Mouse (Mus musculus): ENCODE data around the gene Trim31. TPM values are rescaled to one million over a fixed set of nuclear protein-coding genes. Genes with fewer than 3 reads are reported as not detected.
A peak's percentile ranks its signal among the peaks of the same experiment; 100 is the strongest.

Gene Trim31
- polyA plus RNA-seq (2016; fragmentation: Nextera tagmentation; extraction: Ambion mirVana), result not detected in 2 replicates

- DNase-seq (ENCODE audit: low spot score), result no peak
- WGBS, result 63% methylated on average over 6 of the region's 6 CpGs
- no peaks in the 10 kb centered on the region for H3K4me1 ChIP-seq
- H3K9me3 ChIP-seq, result no peaks in the 10 kb centered on the region
- H3K27ac ChIP-seq, result no peak within 1 kb of the TSS
- no peaks in the 10 kb centered on the region for H3K27me3 ChIP-seq (ENCODE audit: insufficient read depth, poor library complexity, severe bottlenecking)
- H3K36me3 ChIP-seq, result no peaks in the 10 kb centered on the region
- H3K4me3 ChIP-seq, result no peak within 1 kb of the TSS
These were observed at the start of gene Trim31 for GRCm38 (mm10) chr17:36897552-36898205. Gene Trim31 (plus strand): TSS chr17:36898118.

- Histone ChIP-seq H3K36me3 (peaks cover 35% of the 10 kb centered on the region), H3K9me3 (no peaks in the 10 kb centered on the region), H3K27me3 (ENCODE audit: insufficient read depth, poor library complexity, severe bottlenecking) (no peaks in the 10 kb centered on the region), H3K4me1 (peaks cover 20% of the 10 kb centered on the region), H3K27ac (no peak overlapping the region), H3K4me3 (no peak overlapping the region)
- 81% methylated on average over 5 of the region's 5 CpGs for WGBS
- no peak for DNase-seq (ENCODE audit: low spot score)
These were observed 49.0 kb upstream of the Trim31 start for GRCm38 (mm10) chr17:36848911-36849310.

GRCm38 (mm10) chr17:36849992-36850391 is 47.9 kb upstream of the Trim31 start:
- Histone ChIP-seq H3K27ac (no peak overlapping the region), H3K27me3 (ENCODE audit: insufficient read depth, poor library complexity, severe bottlenecking) (no peaks in the 10 kb centered on the region), H3K4me1 (0 out of 2 replicates have a peak, but pooled peaks cover 14% of the 10 kb centered on the region), H3K4me3 (no peak overlapping the region), H3K9me3 (no peaks in the 10 kb centered on the region), H3K36me3 (peaks cover 45% of the 10 kb centered on the region)
- no peak for DNase-seq (ENCODE audit: low spot score)
- WGBS, result 92% methylated on average over 2 of the region's 2 CpGs

GRCm38 (mm10) chr17:36851200-36851599 is 46.7 kb upstream of the Trim31 start:
- Histone ChIP-seq H3K4me3 (no peak overlapping the region), H3K9me3 (no peaks in the 10 kb centered on the region), H3K36me3 (peaks cover 56% of the 10 kb centered on the region), H3K4me1 (0 out of 2 replicates have a peak, but pooled peaks cover 12% of the 10 kb centered on the region), H3K27me3 (ENCODE audit: insufficient read depth, poor library complexity, severe bottlenecking) (no peaks in the 10 kb centered on the region), H3K27ac (no peak overlapping the region)
- WGBS, result 69% methylated on average over 5 of the region's 5 CpGs
- no peak for DNase-seq (ENCODE audit: low spot score)

- 48% methylated on average over 5 of the region's 5 CpGs for WGBS
- peaks cover 60% of the 10 kb centered on the region for H3K36me3 ChIP-seq
- DNase-seq (ENCODE audit: low spot score), result no peak
- H3K4me1 ChIP-seq, result 0 out of 2 replicates have a peak, but pooled peaks cover 12% of the 10 kb centered on the region
- H3K4me3 ChIP-seq, result no peak overlapping the region
- no peaks in the 10 kb centered on the region for H3K27me3 ChIP-seq (ENCODE audit: insufficient read depth, poor library complexity, severe bottlenecking)
- H3K9me3 ChIP-seq, result no peaks in the 10 kb centered on the region
- no peak overlapping the region for H3K27ac ChIP-seq
These were observed 46.3 kb upstream of the Trim31 start for GRCm38 (mm10) chr17:36851627-36852026.

GRCm38 (mm10) chr17:36855484-36855883 is 42.4 kb upstream of the Trim31 start:
- Histone ChIP-seq H3K27me3 (ENCODE audit: insufficient read depth, poor library complexity, severe bottlenecking) (no peaks in the 10 kb centered on the region), H3K9me3 (no peaks in the 10 kb centered on the region), H3K36me3 (peaks cover 88% of the 10 kb centered on the region), H3K4me3 (no peak overlapping the region), H3K4me1 (0 out of 2 replicates have a peak, but pooled peaks cover 11% of the 10 kb centered on the region), H3K27ac (no peak overlapping the region)
- WGBS, result 88% methylated on average over 3 of the region's 3 CpGs
- no peak for DNase-seq (ENCODE audit: low spot score)

GRCm38 (mm10) chr17:36856236-36856635 is 41.7 kb upstream of the Trim31 start:
- DNase-seq (ENCODE audit: low spot score), result no peak
- WGBS, result 97% methylated on average over 4 of the region's 4 CpGs
- Histone ChIP-seq H3K4me1 (0 out of 2 replicates have a peak, but pooled peaks cover 3% of the 10 kb centered on the region), H3K27ac (no peak overlapping the region), H3K27me3 (ENCODE audit: insufficient read depth, poor library complexity, severe bottlenecking) (no peaks in the 10 kb centered on the region), H3K36me3 (peaks cover 81% of the 10 kb centered on the region), H3K4me3 (no peak overlapping the region), H3K9me3 (no peaks in the 10 kb centered on the region)

GRCm38 (mm10) chr17:36858181-36858580 is 39.7 kb upstream of the Trim31 start:
- peaks cover 64% of the 10 kb centered on the region for H3K36me3 ChIP-seq
- no peaks in the 10 kb centered on the region for H3K4me1 ChIP-seq
- H3K4me3 ChIP-seq, result no peak overlapping the region
- no peak overlapping the region for H3K27ac ChIP-seq
- no peaks in the 10 kb centered on the region for H3K27me3 ChIP-seq (ENCODE audit: insufficient read depth, poor library complexity, severe bottlenecking)
- H3K9me3 ChIP-seq, result no peaks in the 10 kb centered on the region
- WGBS, result 80% methylated on average over 3 of the region's 3 CpGs
- no peak for DNase-seq (ENCODE audit: low spot score)

- no peak overlapping the region for H3K4me3 ChIP-seq
- WGBS, result 60% methylated on average over 2 of the region's 2 CpGs
- H3K27ac ChIP-seq, result no peak overlapping the region
- H3K27me3 ChIP-seq (ENCODE audit: insufficient read depth, poor library complexity, severe bottlenecking), result peaks cover 19% of the 10 kb centered on the region
- H3K4me1 ChIP-seq, result peaks cover 2% of the 10 kb centered on the region
- no peaks in the 10 kb centered on the region for H3K9me3 ChIP-seq
- no peak for DNase-seq (ENCODE audit: low spot score)
- peaks cover 31% of the 10 kb centered on the region for H3K36me3 ChIP-seq
These were observed 36.2 kb upstream of the Trim31 start for GRCm38 (mm10) chr17:36861680-36862079.

- 11% methylated on average over 29 of the region's 29 CpGs for WGBS
- H3K9me3 ChIP-seq, result no peaks in the 10 kb centered on the region
- peaks cover 42% of the 10 kb centered on the region for H3K27me3 ChIP-seq (ENCODE audit: insufficient read depth, poor library complexity, severe bottlenecking)
- no peak for DNase-seq (ENCODE audit: low spot score)
- no peaks in the 10 kb centered on the region for H3K36me3 ChIP-seq
- H3K4me1 ChIP-seq, result peaks cover 9% of the 10 kb centered on the region
- H3K4me3 ChIP-seq, result peak within 1 kb of the TSS; percentile 48
- no peak within 1 kb of the TSS; the same call in 1 of the 2 replicates for H3K27ac ChIP-seq
These were observed 31.0 kb upstream of the Trim31 start, which contains the start of gene Trim15 for GRCm38 (mm10) chr17:36866719-36867527. Gene Trim15 (minus strand): TSS chr17:36867210.

- Histone ChIP-seq H3K4me1 (peaks cover 9% of the 10 kb centered on the region), H3K27me3 (ENCODE audit: insufficient read depth, poor library complexity, severe bottlenecking) (peaks cover 42% of the 10 kb centered on the region), H3K36me3 (no peaks in the 10 kb centered on the region), H3K4me3 (no peak overlapping the region), H3K27ac (peak overlapping the region; percentile 22; the same call in 1 of the 2 replicates), H3K9me3 (no peaks in the 10 kb centered on the region)
- no peak for DNase-seq (ENCODE audit: low spot score)
- WGBS, result 82% methylated on average over 2 of the region's 2 CpGs
These were observed 29.1 kb upstream of the Trim31 start for GRCm38 (mm10) chr17:36868836-36869235.

GRCm38 (mm10) chr17:36869284-36869954 is 28.5 kb upstream of the Trim31 start, which contains the start of gene Trim10:
Gene Trim10 (plus strand): TSS chr17:36869574.
- DNase-seq (ENCODE audit: low spot score), result peak; percentile 93
- H3K4me3 ChIP-seq, result peak within 1 kb of the TSS; percentile 38
- no peaks in the 10 kb centered on the region for H3K9me3 ChIP-seq
- peak within 1 kb of the TSS; percentile 80 for H3K27ac ChIP-seq
- no peaks in the 10 kb centered on the region for H3K36me3 ChIP-seq
- peaks cover 9% of the 10 kb centered on the region for H3K4me1 ChIP-seq
- WGBS, result 69% methylated on average over 4 of the region's 4 CpGs
- H3K27me3 ChIP-seq (ENCODE audit: insufficient read depth, poor library complexity, severe bottlenecking), result peaks cover 39% of the 10 kb centered on the region

Measured in heart, embryonic 10.5 days (tissue).